Mouse (Mus musculus) intestine, embryonic 14.5 days (tissue): ENCODE measurements around the gene Sema4f. TPM values are rescaled to one million over a fixed set of nuclear protein-coding genes. Genes with fewer than 3 reads are reported as not detected.
A peak's percentile ranks its signal among the peaks of the same experiment; 100 is the strongest.

ENCODE experiments used
- ATAC-seq: fragments of 200-750 bp; cut with Nextera tagmentation; replicated peaks from 2 replicates; pipeline ENCODE4 v1.8.0; 2017; ENCODE audit warnings: low read depth, moderate number of reproducible peaks, moderate TSS enrichment, moderate library complexity; ENCODE audit not compliant: low FRiP score, low TSS enrichment
- DNase-seq: peaks from one replicate; pipeline ENCODE4 v3.0.0-alpha.2; 2018; ENCODE audit warnings: low spot score
- H3K27ac ChIP-seq: fragments of 300-500 bp; sonication (generic); 2 replicates; pipeline ENCODE4 v1.5.1; 2014; ENCODE audit warnings: low read depth, mild to moderate bottlenecking, control low read depth
- H3K27me3 ChIP-seq: fragments of 300-500 bp; sonication (generic); replicated peaks from 2 replicates; pipeline ENCODE4 v1.6.1; 2014; ENCODE audit warnings: low read length, control low read depth; ENCODE audit not compliant: control insufficient read depth, insufficient read depth
- H3K36me3 ChIP-seq: fragments of 300-500 bp; sonication (generic); 2 replicates; pipeline ENCODE4 v1.6.1; 2014; ENCODE audit warnings: low read length, control low read depth; ENCODE audit not compliant: control insufficient read depth, insufficient read depth
- H3K4me1 ChIP-seq: fragments of 300-500 bp; sonication (generic); replicated peaks from 2 replicates; pipeline ENCODE4 v1.6.1; 2014; ENCODE audit warnings: low read length, control low read depth, mixed read lengths; ENCODE audit not compliant: control insufficient read depth, insufficient read depth
- H3K4me2 ChIP-seq: fragments of 300-500 bp; sonication (generic); 2 replicates; pipeline ENCODE4 v1.6.1; 2014; ENCODE audit warnings: low read length
- H3K4me3 ChIP-seq: fragments of 300-500 bp; sonication (generic); 2 replicates; pipeline ENCODE4 v1.5.1; 2014; ENCODE audit warnings: low read depth, low read length, control low read depth, mixed read lengths
- H3K9ac ChIP-seq: fragments of 300-500 bp; sonication (generic); 2 replicates; pipeline ENCODE4 v1.6.1; 2014; ENCODE audit warnings: mild to moderate bottlenecking, low read length
- H3K9me3 ChIP-seq: fragments of 300-500 bp; sonication (generic); 2 replicates; pipeline ENCODE4 v1.6.1; 2016; ENCODE audit warnings: low read length, control low read depth; ENCODE audit not compliant: control insufficient read depth
- WGBS: fragments of 180-500 bp; shearing (Covaris S2); extraction: QIAGEN DNeasy Blood & Tissue Kit; methylation state at CpG from one replicate; pipeline ENCODE4 v1.1.7; 2014; 5-methylcytosine and 5-hydroxymethylcytosine counted together
- polyA plus RNA-seq: library from polyadenylated mRNA; unstranded; fragments of >200 nt; fragmentation: Nextera tagmentation; extraction: Ambion mirVana; gene quantifications from 2 replicates; pipeline ENCODE4 v1.2.1, GENCODE M21; 2014

Gene Sema4f
- polyA plus RNA-seq = 1.5 and 1.6 TPM in 2 replicates

- 3% methylated on average over 41 of the region's 44 CpGs for WGBS
- peak within 1 kb of the TSS; percentile 44 for H3K9ac ChIP-seq
- H3K27me3 ChIP-seq = peaks cover 17% of the 10 kb centered on the region
- H3K4me2 ChIP-seq = peak within 1 kb of the TSS; percentile 57
- peak; percentile 84 for DNase-seq
- no peaks in the 10 kb centered on the region for H3K36me3 ChIP-seq
- peak; percentile 97 for ATAC-seq
- no peaks in the 10 kb centered on the region for H3K4me1 ChIP-seq
- no peak within 1 kb of the TSS for H3K27ac ChIP-seq
- peak within 1 kb of the TSS; percentile 36 for H3K4me3 ChIP-seq
- no peaks in the 10 kb centered on the region for H3K9me3 ChIP-seq
Measured at GRCm38 (mm10) chr6:82939167-82939912, at the start of gene Sema4f. Sema4f (minus strand) TSS chr6:82939769.

GRCm38 (mm10) chr6:82987411-82987971 lies 47.9 kb upstream of the Sema4f start:
- ATAC-seq (no peak), DNase-seq (no peak)
- no peak overlapping the region for H3K4me2 ChIP-seq

DNA sequence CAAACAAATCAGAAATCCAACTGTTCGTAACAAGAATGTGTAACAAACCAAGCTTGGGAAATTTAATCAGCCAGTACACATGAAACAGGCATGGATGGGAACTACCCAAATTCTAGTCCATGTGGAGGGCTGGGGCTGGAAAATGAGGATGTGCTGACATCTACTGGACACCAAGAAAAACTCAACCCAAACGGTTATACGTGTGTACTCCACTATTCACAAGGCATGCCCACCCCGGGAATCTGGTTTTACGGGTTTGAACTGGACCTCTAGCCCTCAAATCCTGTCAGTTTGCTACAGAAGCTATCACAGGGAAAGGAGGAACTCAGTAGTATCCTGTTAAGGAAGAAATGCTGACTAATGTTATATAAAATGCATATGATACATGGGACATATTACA lies 31.5 kb upstream of the Sema4f start:
- 7% methylated on average over 5 of the region's 5 CpGs for WGBS
- Histone ChIP-seq H3K27me3 (0 out of 2 replicates have a peak, but pooled peaks cover 6% of the 10 kb centered on the region), H3K9me3 (no peaks in the 10 kb centered on the region), H3K27ac (no peak overlapping the region), H3K36me3 (no peaks in the 10 kb centered on the region), H3K4me1 (no peaks in the 10 kb centered on the region), H3K9ac (no peak overlapping the region), H3K4me2 (no peak overlapping the region), H3K4me3 (no peak overlapping the region)
- DNase-seq (peak; percentile 76), ATAC-seq (peak; percentile 78; the same call in 1 of the 2 replicates)

More at GRCm38 (mm10) chr6:82987411-82987971, 47.9 kb upstream of the Sema4f start:
- Histone ChIP-seq H3K9me3 (no peaks in the 10 kb centered on the region), H3K36me3 (no peaks in the 10 kb centered on the region), H3K27ac (peak overlapping the region; percentile 0; the same call in 1 of the 2 replicates), H3K4me3 (no peak overlapping the region), H3K9ac (no peak overlapping the region), H3K4me1 (peaks cover 5% of the 10 kb centered on the region; the same call in 1 of the 2 replicates), H3K27me3 (no peaks in the 10 kb centered on the region)
- WGBS = 15% methylated on average over 9 of the region's 9 CpGs

- H3K9ac ChIP-seq = no peak overlapping the region
- WGBS = 66% methylated on average over 6 of the region's 6 CpGs
- ATAC-seq (no peak), DNase-seq (no peak)
- H3K27me3 ChIP-seq = 0 out of 2 replicates have a peak, but pooled peaks cover 6% of the 10 kb centered on the region
- H3K36me3 ChIP-seq = no peaks in the 10 kb centered on the region
- H3K4me3 ChIP-seq = no peak overlapping the region
- H3K9me3 ChIP-seq = no peaks in the 10 kb centered on the region
- no peak overlapping the region for H3K4me2 ChIP-seq
- H3K27ac ChIP-seq = no peak overlapping the region
- no peaks in the 10 kb centered on the region for H3K4me1 ChIP-seq
Measured at GRCm38 (mm10) chr6:82969249-82970084, 29.9 kb upstream of the Sema4f start.

DNA sequence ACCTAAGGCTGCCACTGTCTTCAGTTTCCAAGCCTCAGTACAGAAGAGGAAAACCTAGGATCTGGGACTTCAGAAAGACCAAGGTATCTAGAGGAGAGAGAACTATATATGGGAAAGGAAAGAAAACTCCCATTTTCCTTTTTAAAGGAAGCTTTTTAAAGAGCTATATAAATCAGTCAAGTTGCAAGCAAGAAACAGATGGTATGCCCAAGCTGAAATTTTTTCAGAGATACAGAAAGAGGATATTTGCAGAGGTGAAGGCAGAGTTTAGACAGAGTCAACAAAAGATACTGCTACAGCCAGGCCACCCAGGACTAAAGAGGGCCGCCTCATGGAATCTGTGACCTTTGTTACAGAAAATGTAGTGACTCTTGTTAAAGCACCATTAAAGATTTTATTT lies 22.1 kb upstream of the Sema4f start:
- DNase-seq (no peak), ATAC-seq (no peak)
- Histone ChIP-seq H3K36me3 (no peaks in the 10 kb centered on the region), H3K9me3 (no peaks in the 10 kb centered on the region), H3K4me1 (0 out of 2 replicates have a peak, but pooled peaks cover 2% of the 10 kb centered on the region), H3K9ac (no peak overlapping the region), H3K4me2 (no peak overlapping the region), H3K27me3 (no peaks in the 10 kb centered on the region), H3K27ac (no peak overlapping the region), H3K4me3 (no peak overlapping the region)
- 50% methylated on average over 1 of the region's 1 CpGs for WGBS

- no peak for DNase-seq
- ATAC-seq = 0 out of 2 replicates have a peak, but pooled peaks have one; percentile 19
- no peaks in the 10 kb centered on the region for H3K9me3 ChIP-seq
- no peaks in the 10 kb centered on the region for H3K36me3 ChIP-seq
- H3K4me3 ChIP-seq = no peak overlapping the region
- no peak overlapping the region for H3K9ac ChIP-seq
- peak overlapping the region; percentile 51; the same call in 1 of the 2 replicates for H3K27ac ChIP-seq
- WGBS = 31% methylated on average over 4 of the region's 4 CpGs
- H3K27me3 ChIP-seq = no peaks in the 10 kb centered on the region
- H3K4me1 ChIP-seq = peaks cover 6% of the 10 kb centered on the region; the same call in 1 of the 2 replicates
- no peak overlapping the region for H3K4me2 ChIP-seq
Measured at GRCm38 (mm10) chr6:82956553-82957251, 17.1 kb upstream of the Sema4f start.

DNA sequence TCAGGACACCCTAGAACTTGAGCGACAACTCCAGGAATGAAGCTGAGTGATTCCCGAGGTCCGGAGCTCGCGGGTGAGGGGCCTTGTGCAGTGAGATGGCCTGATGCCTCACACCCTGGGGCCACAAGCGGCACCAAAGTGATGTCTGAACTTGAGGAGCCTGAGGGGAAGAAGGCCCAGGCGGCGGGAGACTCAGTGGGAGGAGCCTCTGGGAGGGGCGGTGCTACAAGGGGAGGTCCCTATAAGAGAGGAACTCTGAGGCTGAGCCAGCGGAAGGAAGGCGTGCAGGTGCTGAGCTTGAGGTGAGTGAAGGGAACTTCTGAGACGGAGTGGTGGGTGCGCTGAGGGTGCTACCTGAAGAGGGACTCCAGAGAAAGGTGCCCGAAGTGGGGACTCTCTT lies 7.1 kb upstream of the Sema4f start, which contains the start of gene M1ap:
Gene M1ap, plus strand, starts transcription at position 252 of the 400 bp plus-strand sequence.
- Histone ChIP-seq H3K4me1 (no peaks in the 10 kb centered on the region), H3K9me3 (no peaks in the 10 kb centered on the region), H3K27ac (no peak within 1 kb of the TSS), H3K4me2 (no peak within 1 kb of the TSS), H3K27me3 (no peaks in the 10 kb centered on the region), H3K36me3 (no peaks in the 10 kb centered on the region), H3K4me3 (no peak within 1 kb of the TSS), H3K9ac (no peak within 1 kb of the TSS)
- ATAC-seq (no peak), DNase-seq (no peak)
- WGBS = 77% methylated on average over 14 of the region's 14 CpGs

DNA sequence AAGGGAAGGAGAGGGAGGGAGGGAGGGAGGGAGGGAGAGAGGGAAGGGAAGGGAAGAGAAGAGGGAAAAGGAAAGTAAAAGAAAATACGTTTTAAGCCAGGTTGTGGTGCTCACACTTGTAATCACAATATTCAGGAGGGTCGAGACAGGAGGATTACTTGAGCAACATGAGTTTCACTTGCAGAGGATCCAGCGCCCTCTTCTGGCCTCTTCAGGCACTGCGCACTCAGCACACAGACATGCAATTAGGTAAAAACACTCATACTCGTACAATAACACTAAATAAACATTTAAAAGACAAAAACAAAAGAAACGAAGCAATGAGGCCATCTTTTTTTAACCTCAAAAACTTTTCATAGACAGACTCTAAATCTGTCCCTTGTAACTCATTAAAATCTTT lies 6.2 kb upstream of the Sema4f start:
- DNase-seq (no peak), ATAC-seq (no peak)
- no peak overlapping the region for H3K27ac ChIP-seq
- H3K36me3 ChIP-seq = no peaks in the 10 kb centered on the region
- WGBS = 58% methylated on average over 6 of the region's 6 CpGs
- H3K9me3 ChIP-seq = no peaks in the 10 kb centered on the region
- H3K4me2 ChIP-seq = no peak overlapping the region
- no peak overlapping the region for H3K9ac ChIP-seq
- no peak overlapping the region for H3K4me3 ChIP-seq
- H3K27me3 ChIP-seq = no peaks in the 10 kb centered on the region
- no peaks in the 10 kb centered on the region for H3K4me1 ChIP-seq
